Mouse (Mus musculus) midbrain, embryonic 16.5 days (tissue): ENCODE measurements at regions not wholly inside any gene's neighbourhood (a gene's known extent, or its start where the extent isn't known, plus 50 kb on each side); places are given as distances from the start of the nearest gene placed in this dataset.

Experiments
- ATAC-seq: fragments of 200-750 bp; cut with Nextera tagmentation; 2 replicates; pipeline ENCODE4 v1.8.0; 2017; ENCODE audit warnings: moderate TSS enrichment
- H3K27ac ChIP-seq: fragments of 300-500 bp; sonication (generic); 2 replicates; pipeline ENCODE4 v1.5.1; 2014; ENCODE audit warnings: mild to moderate bottlenecking, low read length, mixed read lengths
- H3K27me3 ChIP-seq: fragments of 300-500 bp; sonication (generic); 2 replicates; pipeline ENCODE4 v1.6.1; 2014; ENCODE audit warnings: low read depth, low read length, mixed read lengths; ENCODE audit not compliant: control insufficient read depth, insufficient read depth
- H3K36me3 ChIP-seq: fragments of 300-500 bp; sonication (generic); 2 replicates; pipeline ENCODE4 v1.6.1; 2014; ENCODE audit warnings: mild to moderate bottlenecking, low read length, moderate library complexity, mixed read lengths; ENCODE audit not compliant: control insufficient read depth, insufficient read depth
- H3K4me1 ChIP-seq: fragments of 300-500 bp; sonication (generic); 2 replicates; pipeline ENCODE4 v1.6.1; 2014; ENCODE audit warnings: mild to moderate bottlenecking, low read length, mixed read lengths; ENCODE audit not compliant: control insufficient read depth, insufficient read depth
- H3K4me2 ChIP-seq: fragments of 300-500 bp; sonication (generic); 2 replicates; pipeline ENCODE4 v1.6.1; 2014; ENCODE audit warnings: mild to moderate bottlenecking, low read length, mixed read lengths
- H3K4me3 ChIP-seq: fragments of 300-500 bp; sonication (generic); 2 replicates; pipeline ENCODE4 v1.5.1; 2014; ENCODE audit warnings: low read depth, mild to moderate bottlenecking, low read length, moderate library complexity, mixed read lengths
- H3K9ac ChIP-seq: fragments of 300-500 bp; sonication (generic); 2 replicates; pipeline ENCODE4 v1.6.1; 2014; ENCODE audit warnings: low read depth, low read length, mixed read lengths
- H3K9me3 ChIP-seq: fragments of 300-500 bp; sonication (generic); replicated peaks from 2 replicates; pipeline ENCODE4 v1.6.1; 2014; ENCODE audit warnings: mild to moderate bottlenecking, low read length, mixed read lengths; ENCODE audit not compliant: control insufficient read depth, poor library complexity, severe bottlenecking
- WGBS: fragments of 180-500 bp; shearing (Covaris S2); extraction: QIAGEN DNeasy Blood & Tissue Kit; methylation state at CpG from one replicate; pipeline ENCODE4 v1.1.7; 2014; 5-methylcytosine and 5-hydroxymethylcytosine counted together

DNA sequence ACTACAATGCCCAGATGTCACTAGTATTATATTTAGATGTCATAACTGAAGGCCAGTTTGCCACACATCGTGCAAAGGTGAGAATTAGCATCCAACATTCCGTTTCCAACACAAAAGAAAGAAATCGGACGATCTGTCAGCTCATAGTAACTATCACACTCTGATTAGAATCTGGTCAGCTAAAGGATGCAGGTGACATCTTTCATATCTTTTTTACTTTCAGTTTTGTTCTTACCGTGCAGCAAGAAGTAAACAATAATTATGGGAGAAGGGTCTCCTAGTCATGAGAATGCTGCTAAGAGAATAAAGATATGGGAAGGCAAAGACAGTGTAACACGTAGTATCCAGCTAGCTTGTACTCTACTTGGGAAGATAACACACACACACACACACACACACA, 62.7 kb upstream of the Nrip1 start:
- no peak overlapping the region for H3K27ac ChIP-seq
- H3K9ac ChIP-seq: no peak overlapping the region
- no peaks in the 10 kb centered on the region for H3K4me1 ChIP-seq
- no peaks in the 10 kb centered on the region for H3K27me3 ChIP-seq
- 91% methylated on average over 6 of the region's 6 CpGs for WGBS
- no peaks in the 10 kb centered on the region for H3K9me3 ChIP-seq
- no peak overlapping the region for H3K4me3 ChIP-seq
- no peak for ATAC-seq
- H3K36me3 ChIP-seq: no peaks in the 10 kb centered on the region
- H3K4me2 ChIP-seq: no peak overlapping the region

DNA sequence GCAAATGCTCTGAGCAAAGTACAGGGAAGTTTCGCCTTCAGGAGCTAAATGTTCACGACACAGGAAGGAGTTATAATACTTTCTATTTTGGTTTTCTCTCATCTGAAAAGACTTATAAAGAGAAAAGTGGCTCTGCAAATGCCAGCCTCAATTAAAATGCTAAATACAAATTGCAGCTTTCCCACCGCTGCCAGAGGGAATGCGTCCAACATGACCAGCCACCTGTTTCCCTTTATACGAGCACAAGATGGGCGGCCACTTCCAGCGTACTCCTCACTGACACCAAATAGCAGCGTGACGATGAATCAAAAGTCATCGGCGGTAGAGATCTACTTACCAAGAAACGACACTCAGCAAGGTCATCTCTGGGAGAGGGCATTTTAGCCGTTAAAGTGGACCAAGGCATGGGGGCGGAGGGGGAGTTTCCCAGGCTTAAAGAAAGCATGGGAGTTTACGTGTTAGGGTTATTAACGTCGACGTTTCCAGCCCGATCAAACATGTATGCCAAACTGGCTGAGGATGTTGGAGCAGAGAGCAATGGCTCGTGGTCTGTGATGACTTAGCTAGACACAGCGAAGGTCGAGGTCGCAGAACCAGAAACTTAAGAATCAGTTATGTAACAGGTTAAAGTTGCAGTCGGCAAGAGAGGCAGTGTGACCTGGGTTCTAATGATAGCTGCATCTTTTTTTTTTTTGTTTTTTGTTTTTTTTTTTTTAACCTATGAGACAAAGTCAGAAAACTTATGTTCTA, 59.6 kb upstream of the Nrip1 start:
- no peak overlapping the region for H3K4me2 ChIP-seq
- no peak for ATAC-seq

DNA sequence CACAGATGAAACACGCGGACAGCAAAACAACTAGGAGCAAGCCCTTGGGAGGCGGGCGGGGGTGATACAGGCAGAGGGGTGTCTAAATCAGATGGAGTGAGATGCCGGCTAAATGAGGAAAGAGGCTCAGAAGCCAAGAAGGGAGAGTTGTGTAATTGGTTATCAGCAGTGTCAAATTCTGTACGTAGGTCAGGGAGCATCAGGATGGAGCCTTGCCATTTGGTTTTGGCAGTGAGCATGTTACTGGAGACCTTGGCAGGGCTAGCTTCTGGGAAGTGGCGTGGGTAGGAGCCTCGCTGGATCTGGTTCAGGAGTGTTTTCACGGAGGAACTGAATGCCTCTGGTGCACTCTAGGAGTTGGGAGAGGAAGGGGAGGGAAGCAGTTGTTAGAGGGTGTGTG, 58.7 kb upstream of the Nrip1 start:
- Histone ChIP-seq H3K36me3 (no peaks in the 10 kb centered on the region), H3K4me1 (no peaks in the 10 kb centered on the region), H3K9me3 (no peaks in the 10 kb centered on the region), H3K9ac (no peak overlapping the region), H3K4me3 (no peak overlapping the region), H3K27me3 (no peaks in the 10 kb centered on the region), H3K27ac (no peak overlapping the region), H3K4me2 (no peak overlapping the region)
- ATAC-seq: no peak
- WGBS: 78% methylated on average over 9 of the region's 9 CpGs

More for the DNA sequence above, 59.6 kb upstream of the Nrip1 start:
- Histone ChIP-seq H3K27me3 (no peaks in the 10 kb centered on the region), H3K4me3 (no peak overlapping the region), H3K4me1 (no peaks in the 10 kb centered on the region), H3K27ac (no peak overlapping the region), H3K36me3 (no peaks in the 10 kb centered on the region), H3K9ac (no peak overlapping the region), H3K9me3 (no peaks in the 10 kb centered on the region)
- WGBS: 88% methylated on average over 24 of the region's 24 CpGs

DNA sequence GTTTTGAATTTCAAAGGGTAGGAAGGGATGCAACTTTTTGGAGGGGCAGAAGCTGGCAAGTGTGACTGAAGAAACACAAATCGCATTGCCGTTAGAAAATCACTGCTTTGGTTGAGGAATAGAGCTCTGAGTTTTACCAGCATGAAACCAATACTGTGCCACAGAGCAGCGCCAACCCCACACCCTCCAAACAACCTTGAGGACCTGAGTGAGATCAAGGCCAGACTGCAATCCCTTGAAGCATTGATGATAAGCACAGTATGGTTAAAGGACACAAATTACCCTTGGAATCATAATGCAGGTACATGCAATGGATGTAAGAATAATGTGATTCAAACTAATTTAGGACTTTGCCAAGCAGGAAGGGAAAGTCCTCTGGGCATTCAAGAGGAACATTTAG, 55.5 kb upstream of the Nrip1 start:
- Histone ChIP-seq H3K27ac (no peak overlapping the region), H3K4me1 (no peaks in the 10 kb centered on the region), H3K4me3 (no peak overlapping the region), H3K9ac (no peak overlapping the region), H3K27me3 (no peaks in the 10 kb centered on the region), H3K9me3 (no peaks in the 10 kb centered on the region), H3K4me2 (no peak overlapping the region), H3K36me3 (no peaks in the 10 kb centered on the region)
- no peak for ATAC-seq
- WGBS: 93% methylated on average over 3 of the region's 3 CpGs

DNA sequence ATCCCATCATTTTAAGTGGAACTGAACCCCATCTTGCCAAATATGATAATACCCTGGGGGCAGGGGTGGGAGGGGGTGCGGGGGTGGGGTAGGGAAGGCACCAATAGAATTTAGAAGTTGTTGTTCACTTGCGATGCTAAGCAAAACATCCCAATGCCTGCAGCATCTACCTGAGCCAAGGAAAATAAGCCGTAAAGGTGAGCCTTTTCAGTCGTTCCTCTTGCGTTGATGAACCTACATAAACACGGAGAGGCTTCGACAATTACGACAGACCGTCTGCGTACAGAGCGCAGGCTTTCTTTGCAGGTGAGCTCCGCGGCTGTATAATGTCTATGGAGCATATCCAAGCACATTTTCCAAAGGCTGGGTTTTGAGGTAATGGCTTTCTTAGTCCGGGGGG, 50.3 kb upstream of the Nrip1 start:
- H3K27me3 ChIP-seq: no peaks in the 10 kb centered on the region
- WGBS: 94% methylated on average over 14 of the region's 14 CpGs

More for the DNA sequence above, 50.3 kb upstream of the Nrip1 start:
- no peak overlapping the region for H3K27ac ChIP-seq
- H3K9me3 ChIP-seq: no peaks in the 10 kb centered on the region
- H3K9ac ChIP-seq: no peak overlapping the region
- H3K4me1 ChIP-seq: no peaks in the 10 kb centered on the region
- ATAC-seq: no peak
- H3K4me2 ChIP-seq: no peak overlapping the region
- H3K4me3 ChIP-seq: no peak overlapping the region
- H3K36me3 ChIP-seq: no peaks in the 10 kb centered on the region
